Mouse (Mus musculus): ENCODE measurements around the gene Commd4.
"Not testable (repeated sequence)": the region's sequence is repeated elsewhere in the genome, so short reads cannot be mapped to it uniquely, and the experiment has no call there.

The Commd4 gene

GRCm38 (mm10) chr9:57158013-57158470, at the start of gene Commd4:
Gene Commd4 (minus strand): TSS chr9:57158331.
- in situ Hi-C loops (cut with MboI; ENCODE audit: low pct_unique_long_range_greater_than_20kb in 1 of 2, low sequenced_read_pairs in 2 of 2, unreplicated experiment in 1 of 2): loop anchor here in 1 of 2 experiments (5.0 kb wide), 1 partner anchor 49 kb away; no protein-coding TSS in a partner anchor

- in situ Hi-C loops (cut with MboI; ENCODE audit: low pct_unique_long_range_greater_than_20kb in 1 of 2, low sequenced_read_pairs in 2 of 2, unreplicated experiment in 1 of 2): loop anchor here in 1 of 2 experiments (5.0 kb wide), 1 partner anchor 50 kb away; the partner anchor contains the start of gene Commd4
These were observed 48.8 kb upstream of the Commd4 start for GRCm38 (mm10) chr9:57206896-57207295.

GRCm38 (mm10) chr9:57203571-57203970, 45.4 kb upstream of the Commd4 start:
- in situ Hi-C loops (cut with MboI; ENCODE audit: low pct_unique_long_range_greater_than_20kb in 1 of 2, low sequenced_read_pairs in 2 of 2, unreplicated experiment in 1 of 2): not testable (repeated sequence)

- in situ Hi-C loops (cut with MboI; ENCODE audit: low pct_unique_long_range_greater_than_20kb in 1 of 2, low sequenced_read_pairs in 2 of 2, unreplicated experiment in 1 of 2): no loop called here
These were observed 44.9 kb upstream of the Commd4 start for GRCm38 (mm10) chr9:57202981-57203380.

GRCm38 (mm10) chr9:57197414-57197813, 39.3 kb upstream of the Commd4 start:
- in situ Hi-C loops (cut with MboI; ENCODE audit: low pct_unique_long_range_greater_than_20kb in 1 of 2, low sequenced_read_pairs in 2 of 2, unreplicated experiment in 1 of 2): no loop called here

- in situ Hi-C loops (cut with MboI; ENCODE audit: low pct_unique_long_range_greater_than_20kb in 1 of 2, low sequenced_read_pairs in 2 of 2, unreplicated experiment in 1 of 2): no loop called here
These were observed 38.6 kb upstream of the Commd4 start for GRCm38 (mm10) chr9:57196708-57197107.

- in situ Hi-C loops (cut with MboI; ENCODE audit: low pct_unique_long_range_greater_than_20kb in 1 of 2, low sequenced_read_pairs in 2 of 2, unreplicated experiment in 1 of 2): loop anchor here in 1 of 2 experiments (10.0 kb wide), 1 partner anchor 46 kb away; no protein-coding TSS in a partner anchor
These were observed 10.3 kb upstream of the Commd4 start for GRCm38 (mm10) chr9:57168411-57168810.

- in situ Hi-C loops (cut with MboI; ENCODE audit: low pct_unique_long_range_greater_than_20kb in 1 of 2, low sequenced_read_pairs in 2 of 2, unreplicated experiment in 1 of 2): loop anchor here in 1 of 2 experiments (10.0 kb wide), 1 partner anchor 49 kb away; no protein-coding TSS in a partner anchor
These were observed 8.0 kb upstream of the Commd4 start for GRCm38 (mm10) chr9:57166173-57166572.

- in situ Hi-C loops (cut with MboI; ENCODE audit: low pct_unique_long_range_greater_than_20kb in 1 of 2, low sequenced_read_pairs in 2 of 2, unreplicated experiment in 1 of 2): loop anchor here in 1 of 2 experiments (10.0 kb wide), 1 partner anchor 52 kb away; no protein-coding TSS in a partner anchor
These were observed 5.0 kb upstream of the Commd4 start for GRCm38 (mm10) chr9:57163137-57163536.

- in situ Hi-C loops (cut with MboI; ENCODE audit: low pct_unique_long_range_greater_than_20kb in 1 of 2, low sequenced_read_pairs in 2 of 2, unreplicated experiment in 1 of 2): loop anchor here in 1 of 2 experiments (10.0 kb wide), 1 partner anchor 52 kb away; no protein-coding TSS in a partner anchor
These were observed 4.4 kb upstream of the Commd4 start for GRCm38 (mm10) chr9:57162496-57162895.

GRCm38 (mm10) chr9:57158506-57158905, 375 bp upstream of the Commd4 start:
- in situ Hi-C loops (cut with MboI; ENCODE audit: low pct_unique_long_range_greater_than_20kb in 1 of 2, low sequenced_read_pairs in 2 of 2, unreplicated experiment in 1 of 2): loop anchor here in 1 of 2 experiments (5.0 kb wide), 1 partner anchor 49 kb away; no protein-coding TSS in a partner anchor

- in situ Hi-C loops (cut with MboI; ENCODE audit: low pct_unique_long_range_greater_than_20kb in 1 of 2, low sequenced_read_pairs in 2 of 2, unreplicated experiment in 1 of 2): loop anchor here in 1 of 2 experiments (5.0 kb wide), 1 partner anchor 50 kb away; no protein-coding TSS in a partner anchor
These were observed 632 bp downstream of the Commd4 start for GRCm38 (mm10) chr9:57157499-57157898.

- in situ Hi-C loops (cut with MboI; ENCODE audit: low pct_unique_long_range_greater_than_20kb in 1 of 2, low sequenced_read_pairs in 2 of 2, unreplicated experiment in 1 of 2): loop anchor here in 1 of 2 experiments (5.0 kb wide), 1 partner anchor 50 kb away; no protein-coding TSS in a partner anchor
These were observed 1.3 kb downstream of the Commd4 start for GRCm38 (mm10) chr9:57156823-57157222.

- in situ Hi-C loops (cut with MboI; ENCODE audit: low pct_unique_long_range_greater_than_20kb in 1 of 2, low sequenced_read_pairs in 2 of 2, unreplicated experiment in 1 of 2): loop anchor here in 1 of 2 experiments (5.0 kb wide), 1 partner anchor 51 kb away; no protein-coding TSS in a partner anchor
These were observed 1.7 kb downstream of the Commd4 start for GRCm38 (mm10) chr9:57156383-57156782.

GRCm38 (mm10) chr9:57152331-57152730, 5.8 kb downstream of the Commd4 start:
- in situ Hi-C loops (cut with MboI; ENCODE audit: low pct_unique_long_range_greater_than_20kb in 1 of 2, low sequenced_read_pairs in 2 of 2, unreplicated experiment in 1 of 2): no loop called here

GRCm38 (mm10) chr9:57150192-57150591, 7.9 kb downstream of the Commd4 start:
- in situ Hi-C loops (cut with MboI; ENCODE audit: low pct_unique_long_range_greater_than_20kb in 1 of 2, low sequenced_read_pairs in 2 of 2, unreplicated experiment in 1 of 2): no loop called here

GRCm38 (mm10) chr9:57149021-57149420, 9.1 kb downstream of the Commd4 start:
- in situ Hi-C loops (cut with MboI; ENCODE audit: low pct_unique_long_range_greater_than_20kb in 1 of 2, low sequenced_read_pairs in 2 of 2, unreplicated experiment in 1 of 2): no loop called here

- in situ Hi-C loops (cut with MboI; ENCODE audit: low pct_unique_long_range_greater_than_20kb in 1 of 2, low sequenced_read_pairs in 2 of 2, unreplicated experiment in 1 of 2): no loop called here
These were observed 9.8 kb downstream of the Commd4 start, which contains the start of gene Neil1 for GRCm38 (mm10) chr9:57148144-57148878. Gene Neil1 (minus strand): TSS chr9:57148305.
